Mouse (Mus musculus) lung, postnatal 4 days (tissue): ENCODE results near the gene Nr1d1.
A peak's percentile ranks its signal among the peaks of the same experiment; 100 is the strongest.
"Not testable (repeated sequence)": the region's sequence is repeated elsewhere in the genome, so short reads cannot be mapped to it uniquely, and the experiment has no call there.

ENCODE experiments used
- DNase-seq, 2 experiments: peaks; one replicate each; pipeline ENCODE4 v3.0.0; 2021

The Nr1d1 gene

DNA sequence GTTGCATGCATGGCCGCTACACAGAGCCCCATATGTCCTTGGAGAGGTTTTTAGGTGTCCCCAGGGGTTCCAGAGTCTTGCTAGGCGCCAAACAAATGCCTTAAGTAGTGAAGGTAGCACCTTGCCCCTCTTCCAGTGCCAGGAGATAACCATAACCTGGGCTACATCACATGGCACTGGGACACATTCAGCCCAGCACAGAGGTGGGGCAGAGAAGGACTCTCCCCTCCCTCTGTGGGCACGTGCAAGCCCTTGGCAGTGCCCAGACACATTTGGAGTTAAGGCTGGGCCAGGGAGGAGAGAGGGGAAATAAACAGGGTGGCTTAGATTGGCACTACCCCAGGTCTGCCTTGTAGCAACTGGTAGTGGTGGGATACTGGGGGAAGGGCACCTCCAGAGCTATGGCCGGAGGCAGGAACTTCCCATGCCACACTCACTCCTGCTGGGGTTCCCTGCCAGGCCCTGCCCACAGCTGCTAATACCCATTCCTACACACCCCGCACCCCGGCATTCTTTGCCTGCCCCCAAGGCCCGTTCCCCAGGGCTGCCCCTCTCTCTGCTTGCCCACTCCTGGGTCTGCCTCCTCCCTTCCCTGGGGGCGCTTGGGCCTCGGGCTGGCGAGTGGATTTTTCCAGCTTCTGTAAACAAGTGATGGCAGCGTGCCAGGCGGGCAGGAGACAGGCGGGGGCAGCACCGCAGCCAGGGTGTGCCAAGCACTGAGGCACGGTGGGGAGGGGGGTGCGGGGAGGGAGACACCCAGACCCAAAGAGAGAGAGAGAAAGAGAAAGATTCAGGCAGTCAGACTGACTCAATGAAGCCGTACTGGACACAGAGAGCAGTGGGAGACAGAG is 24.6 kb downstream of the Nr1d1 start:
- peak; percentile 84 to 90 for DNase-seq

GRCm38 (mm10) chr11:98749716-98750115 is 25.4 kb downstream of the Nr1d1 start:
- no peak for DNase-seq

- DNase-seq = peak; percentile 73 to 74
Measured at GRCm38 (mm10) chr11:98748506-98749416, 26.4 kb downstream of the Nr1d1 start.

- DNase-seq = no peak
Measured at GRCm38 (mm10) chr11:98747804-98748505, 27.2 kb downstream of the Nr1d1 start.

GRCm38 (mm10) chr11:98746855-98747693 is 28.1 kb downstream of the Nr1d1 start:
- DNase-seq = peak; percentile 77 to 83

DNA sequence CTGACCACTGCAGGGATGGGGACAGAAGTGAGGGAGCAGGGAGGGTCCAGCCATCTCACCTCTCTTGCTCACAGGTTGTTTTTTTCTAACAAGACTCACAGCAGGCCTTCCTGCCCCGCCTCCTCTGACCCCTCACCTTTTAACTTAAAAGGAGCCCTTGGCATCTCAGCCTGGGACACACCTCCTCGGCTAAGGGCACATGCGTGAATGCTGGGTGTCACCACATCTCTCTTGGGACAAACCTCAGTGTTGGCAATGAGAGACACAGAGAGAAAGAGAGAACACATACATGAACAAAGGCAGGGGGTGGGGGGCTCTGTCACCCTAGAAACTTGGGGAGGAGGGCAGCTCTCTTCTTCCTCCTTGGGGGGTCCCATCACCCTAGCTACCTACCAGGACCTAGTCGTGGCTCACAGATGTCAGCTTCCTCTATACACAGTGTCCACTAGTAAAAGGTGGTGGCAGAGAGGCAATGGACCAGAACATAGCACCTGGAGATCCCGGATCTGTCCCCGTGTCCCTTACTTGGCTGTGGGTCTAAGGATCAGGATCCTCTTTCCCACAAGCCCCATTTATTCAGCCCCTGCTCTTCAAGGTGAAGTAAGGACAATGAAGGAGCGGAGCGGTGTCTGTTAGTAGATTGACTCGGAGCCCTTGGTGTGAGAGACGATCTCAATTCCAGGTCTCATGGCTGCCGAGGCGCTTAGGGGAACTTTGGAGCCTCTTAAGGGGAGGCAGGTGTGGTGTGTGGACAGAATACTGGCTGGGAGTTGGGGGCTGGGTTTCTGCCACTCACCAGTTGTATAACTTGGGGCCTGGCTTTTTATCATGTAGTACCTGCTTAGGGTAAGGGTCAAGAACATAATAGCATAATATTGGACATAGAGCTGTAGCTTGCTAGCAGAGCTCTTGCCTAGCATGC is 28.9 kb downstream of the Nr1d1 start:
- no peak for DNase-seq

GRCm38 (mm10) chr11:98744456-98745019 is 30.6 kb downstream of the Nr1d1 start:
- DNase-seq = peak; percentile 47 to 68

GRCm38 (mm10) chr11:98743655-98744345 is 31.3 kb downstream of the Nr1d1 start:
- DNase-seq = peak; percentile 76 to 88

GRCm38 (mm10) chr11:98742397-98743291 is 32.5 kb downstream of the Nr1d1 start:
- peak; percentile 56 to 60 for DNase-seq

DNA sequence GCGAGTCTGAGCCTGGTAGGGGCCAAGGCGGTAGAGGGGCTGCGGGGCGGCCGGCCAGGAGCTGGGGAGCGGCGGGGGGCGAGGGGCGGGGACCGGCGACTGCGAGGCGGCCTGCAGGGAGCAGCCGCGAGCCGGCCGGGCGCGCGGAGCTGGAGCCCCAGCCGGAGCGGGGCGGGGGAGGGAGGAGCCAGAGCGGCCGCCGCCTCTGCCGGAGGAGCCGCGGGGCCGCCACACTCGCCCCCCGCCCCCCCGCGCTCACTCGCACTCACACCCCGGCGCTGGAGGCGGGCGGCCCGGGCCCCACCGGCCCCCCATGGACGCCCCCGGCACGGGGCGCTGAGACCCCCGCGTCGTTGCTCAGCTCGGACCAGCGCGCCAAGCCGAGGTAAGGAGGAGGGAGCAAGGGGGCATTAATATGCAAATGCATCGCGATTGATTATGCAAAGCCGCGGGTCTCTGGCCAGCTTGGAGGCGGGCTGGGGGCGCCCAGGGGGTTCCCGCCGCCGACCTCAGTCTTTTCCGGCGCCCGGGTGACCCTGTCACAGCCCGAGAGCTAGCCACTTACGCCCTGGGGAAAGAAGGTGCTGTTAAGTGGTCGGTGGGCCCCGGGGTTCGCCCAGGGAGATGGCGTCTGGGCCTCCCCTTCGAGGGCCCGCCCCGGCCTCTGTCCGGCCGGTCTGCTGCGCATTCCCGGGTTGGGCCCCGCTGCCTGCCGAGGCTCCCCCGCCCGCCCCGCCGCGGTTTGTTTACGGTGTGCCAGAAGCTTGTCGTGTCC is 33.3 kb downstream of the Nr1d1 start:
- peak; percentile 88 to 93 for DNase-seq

DNA sequence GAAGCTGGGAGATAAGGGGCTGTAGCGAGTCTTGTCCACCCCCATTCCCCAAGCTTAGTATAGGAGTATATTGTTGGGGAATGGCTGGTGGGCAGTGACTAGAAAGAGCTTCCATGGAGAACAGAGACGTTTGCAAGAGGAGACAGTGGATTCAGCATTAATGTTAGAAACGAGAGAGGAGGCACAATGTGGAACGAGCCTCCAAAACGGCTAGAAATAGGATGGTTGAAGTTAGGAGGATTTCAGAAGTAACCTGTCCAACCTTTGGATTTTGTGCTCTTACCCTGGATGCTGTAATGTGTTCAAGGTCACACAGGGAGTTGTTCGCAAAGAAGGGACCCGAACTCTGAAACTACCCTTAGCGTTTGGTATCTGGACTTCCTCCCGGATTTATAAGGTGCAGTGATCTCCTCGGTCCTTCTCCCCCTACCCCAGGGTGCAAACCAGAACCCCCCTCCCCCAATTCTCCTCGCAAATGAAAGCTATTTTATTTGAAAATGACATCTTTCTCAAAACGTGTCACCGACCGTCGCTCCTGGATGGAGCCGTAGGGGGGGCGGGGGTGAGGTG is 34.0 kb downstream of the Nr1d1 start:
- no peak for DNase-seq

DNA sequence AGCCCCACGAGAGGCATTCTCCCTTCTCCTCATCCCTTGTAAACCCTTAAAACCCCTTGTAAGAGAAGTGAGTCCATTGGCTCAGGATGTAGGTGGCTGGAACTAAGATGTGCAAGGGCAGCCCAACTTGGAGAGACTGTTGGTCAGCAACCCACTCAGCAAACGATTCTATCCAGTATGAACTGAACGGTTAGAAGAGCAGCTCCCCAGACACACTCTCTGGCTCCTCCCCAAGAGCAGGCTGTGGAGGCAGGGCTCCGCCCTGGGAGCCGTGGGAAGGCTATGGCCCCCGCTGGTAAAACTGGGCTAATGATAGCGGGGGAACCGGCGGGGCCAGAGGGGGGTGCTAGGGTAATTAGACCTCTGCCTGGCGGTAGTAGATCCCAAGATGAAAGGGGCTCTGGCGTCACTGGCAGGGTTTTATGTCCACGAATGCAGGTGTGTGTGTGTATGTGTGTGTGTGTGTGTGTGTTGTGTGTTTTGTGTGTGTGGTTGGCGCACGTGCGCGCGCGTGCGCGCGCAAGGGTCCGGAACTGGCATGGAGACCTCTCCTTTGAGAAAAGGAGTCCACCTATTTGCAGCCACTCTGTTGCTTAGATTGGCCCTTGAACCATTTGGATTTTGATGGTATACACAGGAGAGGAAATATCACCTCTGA is 34.6 kb downstream of the Nr1d1 start, which contains the start of gene Thra:
TSS of gene Thra (plus strand) at position 246 of the 658 bp plus-strand sequence.
- DNase-seq = peak; percentile 75 to 84

DNA sequence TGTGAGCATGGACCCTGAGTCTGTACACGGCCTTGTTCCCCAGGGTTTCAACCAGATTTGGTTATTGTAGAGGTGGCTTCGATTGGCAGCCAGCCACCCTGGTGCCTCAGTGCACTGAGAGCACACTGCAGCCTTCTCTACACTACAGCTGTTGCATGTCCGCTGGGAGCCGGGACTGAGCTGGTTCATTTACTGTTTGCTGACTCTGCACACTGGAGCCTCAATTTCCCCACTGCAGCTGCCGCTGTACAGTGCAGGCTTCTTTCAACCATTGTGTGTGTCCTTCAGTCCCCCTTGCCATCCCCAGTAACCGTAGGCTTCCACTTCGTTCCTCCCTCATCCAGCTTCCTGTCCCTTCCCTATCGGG is 35.1 kb downstream of the Nr1d1 start:
- DNase-seq = peak in 1 of 2 experiments; percentile 56

DNA sequence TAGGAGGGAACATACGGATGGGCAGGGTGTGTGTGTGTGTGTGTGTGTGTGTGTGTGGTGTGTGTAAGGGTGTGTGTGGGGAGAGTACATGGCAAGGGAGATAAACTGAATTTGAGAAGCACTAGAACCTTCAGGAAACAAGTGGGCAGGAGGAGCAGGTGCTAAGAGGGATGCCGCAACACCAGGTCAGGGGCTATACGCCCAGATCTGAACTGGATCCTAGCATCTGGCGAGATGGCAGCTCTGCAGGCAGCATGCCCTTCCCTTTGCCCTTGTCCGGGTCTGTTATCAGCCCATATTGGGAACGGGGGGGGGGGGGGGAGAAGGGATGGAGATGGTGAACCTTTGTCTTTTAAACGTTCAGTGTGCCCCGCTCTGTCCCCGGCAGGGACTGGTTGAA is 36.2 kb downstream of the Nr1d1 start:
- no peak for DNase-seq

DNA sequence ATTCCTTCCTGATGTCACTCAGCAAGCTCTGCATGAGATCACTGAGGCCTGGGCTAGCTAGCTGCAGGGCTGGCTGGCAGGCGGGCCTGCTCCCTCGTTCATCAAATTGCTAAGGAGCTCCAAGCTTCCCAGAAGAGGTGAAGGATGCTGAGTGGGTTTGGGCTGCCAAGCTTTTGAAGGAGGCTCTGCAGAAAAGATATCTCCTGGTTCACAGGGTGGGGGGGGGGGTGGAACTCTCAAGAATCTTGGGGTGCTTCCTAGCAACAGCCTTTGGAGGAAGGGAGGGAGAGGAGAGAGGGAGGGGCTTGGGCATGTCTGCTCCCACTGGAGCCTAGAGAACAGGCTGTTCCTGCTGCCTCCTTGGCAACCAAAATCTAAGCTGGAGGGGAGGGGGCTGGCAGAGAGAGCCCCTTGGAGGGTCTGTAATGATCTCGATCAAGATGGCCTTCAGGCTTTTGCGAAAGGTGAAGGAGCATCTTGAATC is 36.7 kb downstream of the Nr1d1 start:
- DNase-seq = no peak

DNA sequence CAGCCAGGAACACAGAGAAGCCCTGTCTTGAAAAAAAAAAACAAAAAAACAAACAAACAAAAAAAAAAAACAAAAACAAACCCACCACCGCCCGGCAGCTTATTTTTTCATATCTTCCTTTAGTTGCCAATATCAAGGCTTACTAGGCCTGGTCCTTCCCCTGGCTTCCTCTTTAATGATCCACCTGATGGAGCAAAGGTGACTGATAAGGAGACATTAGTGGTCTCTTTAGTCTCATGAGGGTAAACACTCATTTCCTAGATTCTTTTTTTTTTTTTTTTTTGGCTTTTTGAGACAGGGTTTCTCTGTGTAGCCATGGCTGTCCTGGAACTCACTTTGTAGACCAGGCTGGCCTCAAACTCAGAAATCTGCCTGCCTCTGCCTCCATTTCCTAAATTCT is 37.9 kb downstream of the Nr1d1 start:
- DNase-seq = not testable (repeated sequence)

DNA sequence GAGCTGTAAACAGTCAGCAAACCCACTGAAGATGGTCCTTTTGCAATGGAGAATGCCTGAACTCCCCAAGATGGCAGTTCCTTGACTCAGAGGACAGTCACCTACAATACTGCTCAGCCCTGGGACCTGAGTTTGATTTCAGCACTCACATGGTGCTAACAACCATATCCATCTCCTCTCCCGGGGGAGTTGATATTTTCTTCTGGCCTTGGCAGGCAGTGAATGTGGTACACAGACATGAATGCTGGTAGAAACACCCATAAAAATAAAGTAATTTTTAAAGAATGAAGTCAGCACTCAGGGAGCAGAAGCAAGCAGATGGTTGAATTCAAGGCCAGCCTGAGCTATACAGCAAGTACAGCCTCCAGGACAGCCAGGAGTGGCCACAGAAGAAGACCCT is 39.0 kb downstream of the Nr1d1 start:
- DNase-seq = no peak
